Mouse (Mus musculus): ENCODE data around the gene Tenm4. TPM values are rescaled to one million over a fixed set of nuclear protein-coding genes. Genes with fewer than 3 reads are reported as not detected.

The Tenm4 gene
- total and polyA plus RNA-seq, 3 experiments = 0.03 to 0.26 (median 0.04) TPM

DNA sequence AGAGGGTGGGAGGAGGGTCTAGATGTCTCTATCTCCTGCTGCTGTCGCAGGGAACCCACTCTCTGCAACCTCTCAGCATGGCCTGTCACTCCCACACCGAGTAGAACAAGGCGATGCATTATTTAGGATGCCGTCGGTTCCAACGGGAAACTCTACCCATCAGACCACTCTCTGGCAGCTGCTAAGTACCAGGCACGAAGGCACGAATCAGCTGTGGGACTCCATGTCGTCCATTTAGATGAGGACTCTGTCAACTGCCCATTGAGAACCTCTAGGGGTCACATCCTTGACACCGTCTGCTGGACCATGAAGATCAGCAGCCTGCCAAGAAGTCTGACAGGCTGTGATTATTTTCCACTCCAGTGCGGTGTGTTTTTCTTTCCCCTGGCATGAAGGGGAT, 229.4 kb downstream of the Tenm4 start:
- Histone ChIP-seq H3K4me2 (ENCODE audit: insufficient read depth, low read depth, poor library complexity, severe bottlenecking) (no peak overlapping the region), H3K27ac (ENCODE audit: insufficient read depth, low read depth) (no peak overlapping the region), H3K79me2 (replicated peaks; ENCODE audit: control insufficient read depth, extremely low read depth, insufficient read depth, poor library complexity, severe bottlenecking) (no peaks in the 10 kb centered on the region), H3K27me3 (replicated peaks) (no peaks in the 10 kb centered on the region), H3K9me3 (replicated peaks; ENCODE audit: low read length) (no peaks in the 10 kb centered on the region), H3K4me1 (ENCODE audit: control insufficient read depth in 1 of 2, insufficient read depth in 2 of 2) (peaks cover 0 to 14% of the 10 kb centered on the region in 2 experiments; a peak in 2 of 4 replicates), H3K4me3 (replicated peaks in 1 of 3; ENCODE audit: low read depth in 2 of 3, low read length in 2 of 3, poor library complexity in 1 of 3) (no peak overlapping the region), H3K9ac (ENCODE audit: insufficient read depth, low read depth) (no peak overlapping the region), H3K36me3 (replicated peaks in 1 of 2; ENCODE audit: control insufficient read depth in 1 of 2, insufficient read depth in 1 of 2, low read length in 1 of 2) (no peaks in the 10 kb centered on the region)
- dilution Hi-C loops (cut with MboI; ENCODE audit: extremely low pct_ligation_motif_present, extremely low pct_unique_long_range_greater_than_20kb, low sequenced_read_pairs) (no loop called here), in situ Hi-C loops (cut with MboI; ENCODE audit: low pct_ligation_motif_present, low pct_unique_long_range_greater_than_20kb, low sequenced_read_pairs) (no loop called here)
- DNase-seq (ENCODE audit: extremely low read depth) = no peak
- TF ChIP-seq SIN3A (IDR thresholded peaks at IDR 0.05; ENCODE audit: low read length) (no peak), KAT2A (IDR thresholded peaks at IDR 0.05; ENCODE audit: insufficient replicate concordance, low read length) (no peak), MYC (IDR thresholded peaks at IDR 0.05; ENCODE audit: low read depth, low read length) (no peak), MAFK (IDR thresholded peaks at IDR 0.05; ENCODE audit: insufficient replicate concordance, low read length) (no peak), HCFC1 (IDR thresholded peaks at IDR 0.05; ENCODE audit: low read depth, low read length) (no peak), ZC3H11A (IDR thresholded peaks at IDR 0.05; ENCODE audit: low read depth, low read length) (no peak), ELF1 (IDR thresholded peaks at IDR 0.05; ENCODE audit: low read depth, low read length) (no peak), SMC3 (IDR thresholded peaks at IDR 0.05; ENCODE audit: low read depth, low read length) (no peak), USF1 (IDR thresholded peaks at IDR 0.05; ENCODE audit: low read depth, low read length) (no peak), POLR2AphosphoS2 (IDR thresholded peaks at IDR 0.05; ENCODE audit: low read depth, low read length) (no peak), CHD1 (IDR thresholded peaks at IDR 0.05; ENCODE audit: low read depth, low read length) (no peak), POLR2A (IDR thresholded peaks at IDR 0.05; ENCODE audit: low read depth, low read length) (no peak), EP300 (IDR thresholded peaks at IDR 0.05; ENCODE audit: low read length) (no peak), ETS1 (conservative IDR thresholded peaks at IDR 0.05; ENCODE audit: low read depth, low read length) (no peak), TBP (conservative IDR thresholded peaks at IDR 0.05; ENCODE audit: low read depth, low read length) (no peak), MEF2A (IDR thresholded peaks at IDR 0.05; ENCODE audit: borderline replicate concordance, low read depth, low read length) (no peak)

DNA sequence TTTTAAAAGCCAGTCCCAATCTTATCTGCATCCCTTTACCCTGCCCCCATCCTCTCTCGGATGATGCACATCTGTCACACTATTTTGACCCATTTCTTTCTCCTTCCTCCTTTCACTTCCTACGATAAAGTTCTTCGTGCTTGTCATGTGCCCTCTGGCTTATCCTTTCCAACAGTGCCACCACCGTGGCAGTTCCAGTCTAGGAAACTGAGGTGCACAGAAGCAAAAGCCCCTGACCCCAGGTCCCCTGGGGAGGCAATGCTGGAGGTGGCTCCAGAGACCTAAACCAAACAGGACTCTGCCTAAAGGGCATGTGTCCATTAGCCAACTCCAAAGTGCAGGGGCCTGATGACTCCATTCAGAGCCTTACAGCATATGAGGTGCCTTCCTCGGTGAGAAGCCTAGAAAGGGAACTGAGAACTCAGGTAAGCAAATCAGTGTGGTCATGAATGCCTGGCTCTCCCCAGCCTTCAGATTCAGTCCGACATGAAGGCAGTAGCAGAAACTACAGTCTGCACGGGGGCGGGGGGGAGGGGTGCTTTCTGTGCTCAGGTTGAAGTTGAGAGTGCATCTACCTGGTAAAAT, 235.7 kb downstream of the Tenm4 start:
- no peak overlapping the region for H3K27ac ChIP-seq (ENCODE audit: insufficient read depth, low read depth)
- in situ Hi-C loops (cut with MboI; ENCODE audit: low pct_ligation_motif_present, low pct_unique_long_range_greater_than_20kb, low sequenced_read_pairs) (no loop called here), dilution Hi-C loops (cut with MboI; ENCODE audit: extremely low pct_ligation_motif_present, extremely low pct_unique_long_range_greater_than_20kb, low sequenced_read_pairs) (no loop called here)
- no peaks in the 10 kb centered on the region for H3K9me3 ChIP-seq (replicated peaks; ENCODE audit: low read length)
- H3K4me3 ChIP-seq (replicated peaks in 1 of 3; ENCODE audit: low read depth in 2 of 3, low read length in 2 of 3, poor library complexity in 1 of 3) = no peak overlapping the region
- H3K4me2 ChIP-seq (ENCODE audit: insufficient read depth, low read depth, poor library complexity, severe bottlenecking) = peak overlapping the region; percentile 31
- no peaks in the 10 kb centered on the region for H3K79me2 ChIP-seq (replicated peaks; ENCODE audit: control insufficient read depth, extremely low read depth, insufficient read depth, poor library complexity, severe bottlenecking)
- H3K36me3 ChIP-seq (replicated peaks in 1 of 2; ENCODE audit: control insufficient read depth in 1 of 2, insufficient read depth in 1 of 2, low read length in 1 of 2) = no peaks in the 10 kb centered on the region
- peaks cover 5 to 53% of the 10 kb centered on the region in 2 experiments; a peak in 3 of 4 replicates for H3K4me1 ChIP-seq (ENCODE audit: control insufficient read depth in 1 of 2, insufficient read depth in 2 of 2)
- no peak overlapping the region for H3K9ac ChIP-seq (ENCODE audit: insufficient read depth, low read depth)
- H3K27me3 ChIP-seq (replicated peaks) = peaks cover 7% of the 10 kb centered on the region
- peak; percentile 92 for DNase-seq (ENCODE audit: extremely low read depth)
- TF ChIP-seq IRF4 (IDR thresholded peaks at IDR 0.05; ENCODE audit: low read depth, low read length) (peak; percentile 94), POLR2A (IDR thresholded peaks at IDR 0.05; ENCODE audit: low read depth, low read length) (no peak), USF2 (conservative IDR thresholded peaks at IDR 0.05; ENCODE audit: low read depth, low read length) (no peak), ELF1 (IDR thresholded peaks at IDR 0.05; ENCODE audit: low read depth, low read length) (0 out of 2 replicates have a peak, but pooled peaks have one; percentile 16), NRF1 (IDR thresholded peaks at IDR 0.05; ENCODE audit: low read depth, low read length) (no peak), UBTF (IDR thresholded peaks at IDR 0.05; ENCODE audit: low read depth, low read length) (no peak), POLR2AphosphoS2 (IDR thresholded peaks at IDR 0.05; ENCODE audit: low read depth, low read length) (no peak), TCF12 (IDR thresholded peaks at IDR 0.05; ENCODE audit: low read depth, low read length) (peak; percentile 32; the same call in 1 of the 2 replicates), RCOR1 (conservative IDR thresholded peaks at IDR 0.05; ENCODE audit: low read depth, low read length) (peak; percentile 74; the same call in 1 of the 2 replicates), SMC3 (IDR thresholded peaks at IDR 0.05; ENCODE audit: low read depth, low read length) (no peak), BHLHE40 (IDR thresholded peaks at IDR 0.05; ENCODE audit: low read depth, low read length) (peak; percentile 82), JUND (conservative IDR thresholded peaks at IDR 0.05; ENCODE audit: low read depth, low read length) (no peak), MAZ (IDR thresholded peaks at IDR 0.05; ENCODE audit: low read depth, low read length) (0 out of 2 replicates have a peak, but pooled peaks have one; percentile 22), ZNF384 (IDR thresholded peaks at IDR 0.05; ENCODE audit: low read depth, low read length) (no peak), USF1 (IDR thresholded peaks at IDR 0.05; ENCODE audit: low read depth, low read length) (no peak), CHD1 (IDR thresholded peaks at IDR 0.05; ENCODE audit: low read depth, low read length) (no peak), MAX (IDR thresholded peaks at IDR 0.05; ENCODE audit: low read length) (peak; percentile 67; the same call in 1 of the 2 replicates), PAX5 (IDR thresholded peaks at IDR 0.05; ENCODE audit: low read length) (no peak), NELFE (IDR thresholded peaks at IDR 0.05; ENCODE audit: low read depth, low read length) (no peak), RAD21 (IDR thresholded peaks at IDR 0.05; ENCODE audit: low read depth, low read length) (no peak; the same call in 1 of the 2 replicates), KAT2A (IDR thresholded peaks at IDR 0.05; ENCODE audit: insufficient replicate concordance, low read length) (no peak), EP300 (IDR thresholded peaks at IDR 0.05; ENCODE audit: low read length) (peak; percentile 80), MXI1 (IDR thresholded peaks at IDR 0.05; ENCODE audit: low read depth, low read length) (no peak)

Measured in CH12.LX (cell line).